Mouse (Mus musculus) neural tube, embryonic 12.5 days (tissue): Measurements from ENCODE around the gene Trim2. TPM values are rescaled to one million over a fixed set of nuclear protein-coding genes. Genes with fewer than 3 reads are reported as not detected.
A peak's percentile ranks its signal among the peaks of the same experiment; 100 is the strongest.

Experiments used
- ATAC-seq: fragments of 200-750 bp; cut with Nextera tagmentation; 2 replicates; pipeline ENCODE4 v1.8.0; 2017; ENCODE audit warnings: low read depth, mild to moderate bottlenecking, moderate TSS enrichment, moderate library complexity; ENCODE audit not compliant: low FRiP score
- H3K27ac ChIP-seq: fragments of 300-500 bp; sonication (generic); 2 replicates; pipeline ENCODE4 v1.5.1; 2016
- H3K27me3 ChIP-seq: fragments of 300-500 bp; sonication (generic); replicated peaks from 2 replicates; pipeline ENCODE4 v1.6.1; 2016; ENCODE audit warnings: mild to moderate bottlenecking
- H3K36me3 ChIP-seq: fragments of 300-500 bp; sonication (generic); 2 replicates; pipeline ENCODE4 v1.6.1; 2016; ENCODE audit warnings: mild to moderate bottlenecking
- H3K4me1 ChIP-seq: fragments of 300-500 bp; sonication (generic); 2 replicates; pipeline ENCODE4 v1.6.1; 2016
- H3K4me2 ChIP-seq: fragments of 300-500 bp; sonication (generic); replicated peaks from 2 replicates; pipeline ENCODE4 v1.6.1; 2016; ENCODE audit warnings: mild to moderate bottlenecking
- H3K4me3 ChIP-seq: fragments of 300-500 bp; sonication (generic); 2 replicates; pipeline ENCODE4 v1.5.1; 2016
- H3K9ac ChIP-seq: fragments of 300-500 bp; sonication (generic); 2 replicates; pipeline ENCODE4 v1.6.1; 2016; ENCODE audit warnings: mild to moderate bottlenecking
- H3K9me3 ChIP-seq: fragments of 300-500 bp; sonication (generic); 2 replicates; pipeline ENCODE4 v1.6.1; 2016; ENCODE audit warnings: mild to moderate bottlenecking
- WGBS: fragments of 180-500 bp; shearing (Covaris S2); methylation state at CpG from one replicate; pipeline ENCODE4 v1.1.7; 2016; 5-methylcytosine and 5-hydroxymethylcytosine counted together
- polyA plus RNA-seq: library from polyadenylated mRNA; unstranded; fragments of >200 nt; fragmentation: Nextera tagmentation; extraction: Ambion mirVana; gene quantifications from 2 replicates; pipeline ENCODE4 v1.2.1, GENCODE M21; 2016

Gene Trim2
- polyA plus RNA-seq, 1 experiment from 2014 or later, result 151 TPM

- Histone ChIP-seq H3K9ac (no peak overlapping the region), H3K27ac (no peak overlapping the region), H3K4me3 (peak overlapping the region; percentile 36), H3K4me2 (peak overlapping the region; percentile 66), H3K36me3 (peaks cover 5% of the 10 kb centered on the region; the same call in 1 of the 2 replicates), H3K27me3 (no peaks in the 10 kb centered on the region), H3K9me3 (no peaks in the 10 kb centered on the region), H3K4me1 (peaks cover 8% of the 10 kb centered on the region)
- ATAC-seq, result peak; percentile 88
- WGBS, result 1% methylated on average over 18 of the region's 18 CpGs
Measured at GRCm38 (mm10) chr3:84228203-84228870, 78.3 kb downstream of the Trim2 start.

- H3K27ac ChIP-seq, result no peak overlapping the region
- no peak overlapping the region for H3K4me2 ChIP-seq
- no peak for ATAC-seq
- WGBS, result 48% methylated on average over 8 of the region's 8 CpGs
- H3K27me3 ChIP-seq, result no peaks in the 10 kb centered on the region
- peaks cover 8% of the 10 kb centered on the region for H3K4me1 ChIP-seq
- H3K9ac ChIP-seq, result no peak overlapping the region
- H3K9me3 ChIP-seq, result no peaks in the 10 kb centered on the region
- H3K36me3 ChIP-seq, result peaks cover 5% of the 10 kb centered on the region; the same call in 1 of the 2 replicates
- H3K4me3 ChIP-seq, result no peak overlapping the region
Measured at GRCm38 (mm10) chr3:84227628-84228027, 79.0 kb downstream of the Trim2 start.

GRCm38 (mm10) chr3:84224982-84225381, 81.7 kb downstream of the Trim2 start:
- peaks cover 20% of the 10 kb centered on the region for H3K4me1 ChIP-seq
- H3K9ac ChIP-seq, result no peak overlapping the region
- no peaks in the 10 kb centered on the region for H3K9me3 ChIP-seq
- no peak overlapping the region for H3K4me2 ChIP-seq
- no peak overlapping the region for H3K4me3 ChIP-seq
- no peak for ATAC-seq
- no peak overlapping the region for H3K27ac ChIP-seq
- WGBS, result 32% methylated on average over 2 of the region's 2 CpGs
- H3K36me3 ChIP-seq, result peaks cover 5% of the 10 kb centered on the region; the same call in 1 of the 2 replicates
- H3K27me3 ChIP-seq, result no peaks in the 10 kb centered on the region

GRCm38 (mm10) chr3:84220748-84221147, 85.9 kb downstream of the Trim2 start:
- ATAC-seq, result peak; percentile 79
- H3K4me3 ChIP-seq, result peak overlapping the region; percentile 42
- under 1% methylated on average over 11 of the region's 11 CpGs for WGBS
- peaks cover 5% of the 10 kb centered on the region; the same call in 1 of the 2 replicates for H3K36me3 ChIP-seq
- H3K9ac ChIP-seq, result peak overlapping the region; percentile 60
- H3K27me3 ChIP-seq, result no peaks in the 10 kb centered on the region
- H3K27ac ChIP-seq, result peak overlapping the region; percentile 72
- H3K9me3 ChIP-seq, result no peaks in the 10 kb centered on the region
- peak overlapping the region; percentile 65 for H3K4me2 ChIP-seq
- H3K4me1 ChIP-seq, result peaks cover 50% of the 10 kb centered on the region

- Histone ChIP-seq H3K27me3 (no peaks in the 10 kb centered on the region), H3K9me3 (no peaks in the 10 kb centered on the region), H3K27ac (peak overlapping the region; percentile 72), H3K4me1 (peaks cover 55% of the 10 kb centered on the region), H3K36me3 (peaks cover 5% of the 10 kb centered on the region; the same call in 1 of the 2 replicates), H3K9ac (peak overlapping the region; percentile 60), H3K4me3 (peak overlapping the region; percentile 42), H3K4me2 (peak overlapping the region; percentile 65)
- under 1% methylated on average over 9 of the region's 9 CpGs for WGBS
- ATAC-seq, result peak; percentile 35; the same call in 1 of the 2 replicates
Measured at GRCm38 (mm10) chr3:84220326-84220725, 86.4 kb downstream of the Trim2 start.

- Histone ChIP-seq H3K4me1 (peaks cover 60% of the 10 kb centered on the region), H3K27ac (peak overlapping the region; percentile 72), H3K9me3 (no peaks in the 10 kb centered on the region), H3K27me3 (no peaks in the 10 kb centered on the region), H3K36me3 (peaks cover 3% of the 10 kb centered on the region; the same call in 1 of the 2 replicates), H3K4me3 (peak overlapping the region; percentile 42), H3K4me2 (peak overlapping the region; percentile 65), H3K9ac (peak overlapping the region; percentile 60)
- peak; percentile 70 for ATAC-seq
- 2% methylated on average over 9 of the region's 9 CpGs for WGBS
Measured at GRCm38 (mm10) chr3:84219720-84220273, 86.9 kb downstream of the Trim2 start.

GRCm38 (mm10) chr3:84219166-84219710, 87.4 kb downstream of the Trim2 start:
- Histone ChIP-seq H3K36me3 (no peaks in the 10 kb centered on the region; the same call in 1 of the 2 replicates), H3K4me2 (peak overlapping the region; percentile 65), H3K27ac (no peak overlapping the region), H3K9ac (peak overlapping the region; percentile 36; the same call in 1 of the 2 replicates), H3K9me3 (no peaks in the 10 kb centered on the region), H3K27me3 (no peaks in the 10 kb centered on the region), H3K4me3 (peak overlapping the region; percentile 42), H3K4me1 (peaks cover 65% of the 10 kb centered on the region)
- ATAC-seq, result no peak
- 11% methylated on average over 2 of the region's 2 CpGs for WGBS

- H3K4me2 ChIP-seq, result peak overlapping the region; percentile 65
- H3K36me3 ChIP-seq, result no peaks in the 10 kb centered on the region
- peaks cover 65% of the 10 kb centered on the region for H3K4me1 ChIP-seq
- H3K27ac ChIP-seq, result no peak overlapping the region
- 60% methylated on average over 2 of the region's 2 CpGs for WGBS
- no peaks in the 10 kb centered on the region for H3K27me3 ChIP-seq
- H3K9ac ChIP-seq, result no peak overlapping the region
- 0 out of 2 replicates have a peak overlapping the region, but pooled peaks have one; percentile 42 for H3K4me3 ChIP-seq
- no peak for ATAC-seq
- H3K9me3 ChIP-seq, result no peaks in the 10 kb centered on the region
Measured at GRCm38 (mm10) chr3:84218498-84218897, 88.2 kb downstream of the Trim2 start.

GRCm38 (mm10) chr3:84217961-84218351, 88.7 kb downstream of the Trim2 start:
- H3K27ac ChIP-seq, result no peak overlapping the region
- H3K9ac ChIP-seq, result 0 out of 2 replicates have a peak overlapping the region, but pooled peaks have one; percentile 21
- peaks cover 65% of the 10 kb centered on the region for H3K4me1 ChIP-seq
- 41% methylated on average over 4 of the region's 4 CpGs for WGBS
- 0 out of 2 replicates have a peak overlapping the region, but pooled peaks have one; percentile 15 for H3K4me3 ChIP-seq
- no peaks in the 10 kb centered on the region for H3K9me3 ChIP-seq
- no peaks in the 10 kb centered on the region for H3K27me3 ChIP-seq
- H3K36me3 ChIP-seq, result peaks cover 2% of the 10 kb centered on the region; the same call in 1 of the 2 replicates
- no peak for ATAC-seq
- peak overlapping the region; percentile 65 for H3K4me2 ChIP-seq

GRCm38 (mm10) chr3:84217118-84217960, 89.3 kb downstream of the Trim2 start:
- Histone ChIP-seq H3K9me3 (no peaks in the 10 kb centered on the region), H3K4me1 (peaks cover 68% of the 10 kb centered on the region), H3K27me3 (no peaks in the 10 kb centered on the region), H3K27ac (no peak overlapping the region), H3K9ac (0 out of 2 replicates have a peak overlapping the region, but pooled peaks have one; percentile 21), H3K4me2 (peak overlapping the region; percentile 65), H3K36me3 (peaks cover 2% of the 10 kb centered on the region; the same call in 1 of the 2 replicates), H3K4me3 (0 out of 2 replicates have a peak overlapping the region, but pooled peaks have one; percentile 15)
- 46% methylated on average over 12 of the region's 12 CpGs for WGBS
- ATAC-seq, result no peak

GRCm38 (mm10) chr3:84215743-84216360, 90.8 kb downstream of the Trim2 start:
- peaks cover 2% of the 10 kb centered on the region; the same call in 1 of the 2 replicates for H3K36me3 ChIP-seq
- no peaks in the 10 kb centered on the region for H3K27me3 ChIP-seq
- no peak for ATAC-seq
- no peak overlapping the region for H3K27ac ChIP-seq
- H3K9me3 ChIP-seq, result no peaks in the 10 kb centered on the region
- no peak overlapping the region; the same call in 1 of the 2 replicates for H3K9ac ChIP-seq
- H3K4me2 ChIP-seq, result peak overlapping the region; percentile 36
- WGBS, result 74% methylated on average over 15 of the region's 15 CpGs
- H3K4me3 ChIP-seq, result no peak overlapping the region
- H3K4me1 ChIP-seq, result peaks cover 71% of the 10 kb centered on the region
